ENCODE assay signal across 7 mouse cellular contexts in the genomic region with DNA sequence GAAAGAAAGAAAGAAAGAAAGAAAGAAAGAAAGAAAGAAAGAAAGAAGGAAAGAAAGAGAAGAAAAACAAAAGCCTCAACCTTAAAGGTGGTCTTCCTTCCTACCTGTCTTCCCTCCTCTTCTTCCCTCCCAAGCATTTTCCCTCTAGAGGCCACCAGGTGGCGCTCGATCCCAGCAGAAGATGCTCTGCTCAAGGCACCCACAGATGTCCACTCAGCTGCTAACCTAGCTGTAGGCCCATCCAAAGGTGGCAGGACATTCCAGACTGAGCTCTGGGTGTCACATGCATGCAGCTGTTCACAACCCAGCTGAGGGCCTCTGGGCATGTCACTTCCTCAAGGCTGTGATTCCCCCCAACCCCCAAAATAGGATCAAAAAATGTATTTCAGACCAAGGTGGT. TPM values are rescaled to one million over a fixed set of nuclear protein-coding genes. Genes with fewer than 3 reads are reported as not detected.
A peak's percentile ranks its signal among the peaks of the same experiment; 100 is the strongest.
DNase-seq lines count a peak whose midpoint lies in the region; ATAC-seq and TF ChIP-seq lines count a peak whose summit lies in the region.

No protein-coding gene starts in this region.

- TF ChIP-seq CTCF in Patski (IDR thresholded peaks at IDR 0.05), result peak; percentile 75

- POLR2A ChIA-PET in Patski (lab: Charles Lee), result no interaction called here

- H3K4me3 ChIP-seq in forebrain, embryonic 15.5 days, result no peak overlapping the region
- no peak overlapping the region for H3K4me3 ChIP-seq in hindbrain, embryonic 13.5 days

- no peaks in the 10 kb centered on the region for H3K36me3 ChIP-seq in forebrain, embryonic 15.5 days
- no peaks in the 10 kb centered on the region for H3K36me3 ChIP-seq in hindbrain, embryonic 13.5 days

- in situ Hi-C loops in Patski (cut with MboI; ENCODE audit: low pct_unique_long_range_greater_than_20kb), result loop anchor here (10.0 kb wide), 1 partner anchor 431 kb away; no protein-coding TSS in a partner anchor

- CTCF ChIA-PET in Patski (lab: Charles Lee), result interaction anchor here (1.7 kb wide), 1 partner anchor 21 kb away, joined by 5 read pairs; no protein-coding TSS in a partner anchor

- ATAC-seq in Patski, result no peak
- peak; percentile 81 for ATAC-seq in cerebellum, adult (ENCODE audit: insufficient number of reproducible peaks, low FRiP score, low TSS enrichment)
- ATAC-seq in forebrain, embryonic 15.5 days (replicated peaks), result peak; percentile 66; the same call in 1 of the 2 replicates
- ATAC-seq in hindbrain, embryonic 13.5 days (ENCODE audit: low FRiP score), result peak; percentile 69; the same call in 1 of the 2 replicates
- 0 out of 2 replicates have a peak, but pooled peaks have one; percentile 57 for ATAC-seq in megakaryocyte-erythroid progenitor cell, adult 5-6 weeks (replicated peaks; ENCODE audit: low FRiP score, low TSS enrichment, poor library complexity, severe bottlenecking)

- no peaks in the 10 kb centered on the region for H3K4me1 ChIP-seq in forebrain, embryonic 15.5 days
- peaks cover 7% of the 10 kb centered on the region for H3K4me1 ChIP-seq in hindbrain, embryonic 13.5 days (replicated peaks)

- H3K27me3 ChIP-seq in Patski, result peaks cover 19% of the 10 kb centered on the region
- H3K27me3 ChIP-seq in forebrain, embryonic 15.5 days, result no peaks in the 10 kb centered on the region
- no peaks in the 10 kb centered on the region for H3K27me3 ChIP-seq in hindbrain, embryonic 13.5 days

- no peaks in the 10 kb centered on the region for H3K9me3 ChIP-seq in forebrain, embryonic 15.5 days
- H3K9me3 ChIP-seq in hindbrain, embryonic 13.5 days, result no peaks in the 10 kb centered on the region

- H3K27ac ChIP-seq in forebrain, embryonic 15.5 days (replicated peaks), result no peak overlapping the region
- H3K27ac ChIP-seq in hindbrain, embryonic 13.5 days, result no peak overlapping the region

- DNase-seq in Patski (ENCODE audit: low read depth, low spot score), result no peak
- peak; percentile 41 to 49 for DNase-seq in layer of hippocampus, postnatal 36 days
- DNase-seq in right cerebral cortex, postnatal 36 days (ENCODE audit: low spot score in 2 of 2), result peak; percentile 36 to 48

- H3K9ac ChIP-seq in forebrain, embryonic 15.5 days (replicated peaks), result no peak overlapping the region
- no peak overlapping the region for H3K9ac ChIP-seq in hindbrain, embryonic 13.5 days

- WGBS in forebrain, embryonic 15.5 days, result 0% methylated on average over 2 of the region's 2 CpGs
- 3% methylated on average over 2 of the region's 2 CpGs for WGBS in hindbrain, embryonic 13.5 days

- H3K4me2 ChIP-seq in forebrain, embryonic 15.5 days (replicated peaks), result no peak overlapping the region
- H3K4me2 ChIP-seq in hindbrain, embryonic 13.5 days, result no peak overlapping the region

RNA-seq across cellular contexts. Expression of gene 4933402J07Rik, which starts 30.6 kb away (rescaled TPM):
- polyA plus RNA-seq in Patski (2021), result not detected
- not detected in 2 replicates for polyA plus RNA-seq in forebrain, embryonic 15.5 days (2015; fragmentation: Nextera tagmentation; extraction: Ambion mirVana)
- not detected in 2 replicates for polyA plus RNA-seq in hindbrain, embryonic 13.5 days (2015; fragmentation: Nextera tagmentation; extraction: Ambion mirVana)
- total RNA-seq in layer of hippocampus, postnatal 36 days (2021), result not detected
- total RNA-seq in megakaryocyte-erythroid progenitor cell, adult 5-6 weeks (2014; fragmentation: Nextera tagmentation), result not detected in 2 replicates
- not detected in 2 replicates for total RNA-seq in megakaryocyte-erythroid progenitor cell, adult 5-6 weeks (2017)
